Mouse (Mus musculus) liver, embryonic 15.5 days (tissue): ENCODE measurements around the gene Gm20388. TPM values are rescaled to one million over a fixed set of nuclear protein-coding genes. Genes with fewer than 3 reads are reported as not detected.

ENCODE experiments used
- ATAC-seq: fragments of 200-750 bp; cut with Nextera tagmentation; 2 replicates; pipeline ENCODE4 v1.8.0; 2017; ENCODE audit warnings: moderate number of reproducible peaks, mild to moderate bottlenecking, moderate library complexity; ENCODE audit not compliant: insufficient read depth
- H3K27ac ChIP-seq: fragments of 300-500 bp; sonication (generic); replicated peaks from 2 replicates; pipeline ENCODE4 v1.5.1; 2015; ENCODE audit warnings: mild to moderate bottlenecking, inconsistent platforms
- H3K27me3 ChIP-seq: fragments of 300-500 bp; sonication (generic); 2 replicates; pipeline ENCODE4 v1.6.1; 2015; ENCODE audit warnings: mild to moderate bottlenecking, inconsistent platforms
- H3K36me3 ChIP-seq: fragments of 300-500 bp; sonication (generic); replicated peaks from 2 replicates; pipeline ENCODE4 v1.6.1; 2015; ENCODE audit warnings: moderate library complexity, mild to moderate bottlenecking, inconsistent platforms
- H3K4me1 ChIP-seq: fragments of 300-500 bp; sonication (generic); replicated peaks from 2 replicates; pipeline ENCODE4 v1.6.1; 2015; ENCODE audit warnings: inconsistent platforms
- H3K4me2 ChIP-seq: fragments of 300-500 bp; sonication (generic); 2 replicates; pipeline ENCODE4 v1.6.1; 2015; ENCODE audit warnings: moderate library complexity, mild to moderate bottlenecking, inconsistent platforms
- H3K4me3 ChIP-seq: fragments of 300-500 bp; sonication (generic); replicated peaks from 2 replicates; pipeline ENCODE4 v1.5.1; 2015; ENCODE audit warnings: mild to moderate bottlenecking, inconsistent platforms
- H3K9ac ChIP-seq: fragments of 300-500 bp; sonication (generic); 2 replicates; pipeline ENCODE4 v1.6.1; 2015; ENCODE audit warnings: moderate library complexity, mild to moderate bottlenecking, inconsistent platforms
- H3K9me3 ChIP-seq: fragments of 300-500 bp; sonication (generic); replicated peaks from 2 replicates; pipeline ENCODE4 v1.6.1; 2016; ENCODE audit warnings: inconsistent platforms
- WGBS: fragments of 180-500 bp; shearing (Covaris S2); methylation state at CpG from one replicate; pipeline ENCODE4 v1.1.7; 2015; ENCODE audit warnings: mixed read lengths; ENCODE audit not compliant: insufficient replicate concordance; 5-methylcytosine and 5-hydroxymethylcytosine counted together
- polyA plus RNA-seq: library from polyadenylated mRNA; unstranded; fragments of >200 nt; fragmentation: Nextera tagmentation; extraction: Ambion mirVana; gene quantifications from 2 replicates; pipeline ENCODE4 v1.2.1, GENCODE M21; 2015

Gm20388 gene
- polyA plus RNA-seq, 1 experiment from 2014 or later: not detected

- no peak for ATAC-seq
- H3K27ac ChIP-seq: no peak overlapping the region
- H3K9ac ChIP-seq: no peak overlapping the region
- H3K9me3 ChIP-seq: peaks cover 4% of the 10 kb centered on the region; the same call in 1 of the 2 replicates
- H3K4me3 ChIP-seq: no peak overlapping the region
- H3K27me3 ChIP-seq: peaks cover 19% of the 10 kb centered on the region
- no peaks in the 10 kb centered on the region for H3K4me1 ChIP-seq
- WGBS: 9% methylated on average over 33 of the region's 33 CpGs
- H3K36me3 ChIP-seq: no peaks in the 10 kb centered on the region
- H3K4me2 ChIP-seq: no peak overlapping the region
These were observed 1424.1 kb downstream of the Gm20388 start for GRCm38 (mm10) chr8:121334495-121335424.

- H3K9me3 ChIP-seq: peaks cover 4% of the 10 kb centered on the region; the same call in 1 of the 2 replicates
- H3K27ac ChIP-seq: no peak overlapping the region
- WGBS: 80% methylated on average over 7 of the region's 7 CpGs
- H3K4me1 ChIP-seq: no peaks in the 10 kb centered on the region
- H3K4me3 ChIP-seq: no peak overlapping the region
- H3K9ac ChIP-seq: no peak overlapping the region
- H3K36me3 ChIP-seq: no peaks in the 10 kb centered on the region
- peaks cover 19% of the 10 kb centered on the region for H3K27me3 ChIP-seq
- ATAC-seq: no peak
- H3K4me2 ChIP-seq: no peak overlapping the region
These were observed 1425.0 kb downstream of the Gm20388 start for GRCm38 (mm10) chr8:121335684-121336083.

- WGBS: 66% methylated on average over 13 of the region's 13 CpGs
- no peak overlapping the region for H3K27ac ChIP-seq
These were observed 1432.3 kb downstream of the Gm20388 start for GRCm38 (mm10) chr8:121342931-121343330.

GRCm38 (mm10) chr8:121344486-121344885 is 1433.8 kb downstream of the Gm20388 start:
- Histone ChIP-seq H3K27ac (no peak overlapping the region), H3K4me2 (no peak overlapping the region), H3K4me3 (no peak overlapping the region), H3K4me1 (0 out of 2 replicates have a peak, but pooled peaks cover 6% of the 10 kb centered on the region), H3K27me3 (no peaks in the 10 kb centered on the region), H3K9me3 (no peaks in the 10 kb centered on the region), H3K36me3 (no peaks in the 10 kb centered on the region), H3K9ac (no peak overlapping the region)
- WGBS: 66% methylated on average over 9 of the region's 9 CpGs
- no peak for ATAC-seq

More at GRCm38 (mm10) chr8:121342931-121343330, 1432.3 kb downstream of the Gm20388 start:
- H3K4me3 ChIP-seq: no peak overlapping the region
- ATAC-seq: no peak
- H3K36me3 ChIP-seq: no peaks in the 10 kb centered on the region
- no peaks in the 10 kb centered on the region for H3K27me3 ChIP-seq
- no peak overlapping the region for H3K4me2 ChIP-seq
- no peak overlapping the region for H3K9ac ChIP-seq
- H3K4me1 ChIP-seq: 0 out of 2 replicates have a peak, but pooled peaks cover 4% of the 10 kb centered on the region
- no peaks in the 10 kb centered on the region for H3K9me3 ChIP-seq

- 73% methylated on average over 13 of the region's 13 CpGs for WGBS
These were observed 1435.5 kb downstream of the Gm20388 start for GRCm38 (mm10) chr8:121346175-121346574.

GRCm38 (mm10) chr8:121346862-121347261 is 1436.2 kb downstream of the Gm20388 start:
- Histone ChIP-seq H3K4me3 (no peak overlapping the region), H3K27ac (no peak overlapping the region), H3K36me3 (no peaks in the 10 kb centered on the region), H3K9ac (no peak overlapping the region), H3K4me2 (no peak overlapping the region), H3K27me3 (no peaks in the 10 kb centered on the region), H3K9me3 (no peaks in the 10 kb centered on the region), H3K4me1 (0 out of 2 replicates have a peak, but pooled peaks cover 6% of the 10 kb centered on the region)
- no peak for ATAC-seq
- WGBS: 43% methylated on average over 9 of the region's 9 CpGs

More at GRCm38 (mm10) chr8:121346175-121346574, 1435.5 kb downstream of the Gm20388 start:
- H3K4me1 ChIP-seq: 0 out of 2 replicates have a peak, but pooled peaks cover 6% of the 10 kb centered on the region
- H3K9me3 ChIP-seq: no peaks in the 10 kb centered on the region
- H3K36me3 ChIP-seq: no peaks in the 10 kb centered on the region
- H3K4me3 ChIP-seq: no peak overlapping the region
- H3K4me2 ChIP-seq: no peak overlapping the region
- H3K9ac ChIP-seq: no peak overlapping the region
- H3K27me3 ChIP-seq: no peaks in the 10 kb centered on the region
- H3K27ac ChIP-seq: no peak overlapping the region
- ATAC-seq: no peak

- H3K4me1 ChIP-seq: 0 out of 2 replicates have a peak, but pooled peaks cover 6% of the 10 kb centered on the region
- no peak overlapping the region for H3K4me3 ChIP-seq
- H3K27ac ChIP-seq: no peak overlapping the region
- H3K27me3 ChIP-seq: no peaks in the 10 kb centered on the region
- WGBS: 16% methylated on average over 4 of the region's 4 CpGs
- H3K9ac ChIP-seq: no peak overlapping the region
- no peaks in the 10 kb centered on the region for H3K9me3 ChIP-seq
- ATAC-seq: no peak
- H3K36me3 ChIP-seq: no peaks in the 10 kb centered on the region
- no peak overlapping the region for H3K4me2 ChIP-seq
These were observed 1438.4 kb downstream of the Gm20388 start for GRCm38 (mm10) chr8:121348998-121349397.

GRCm38 (mm10) chr8:121350803-121351202 is 1440.2 kb downstream of the Gm20388 start:
- no peaks in the 10 kb centered on the region for H3K27me3 ChIP-seq
- H3K36me3 ChIP-seq: no peaks in the 10 kb centered on the region
- no peak overlapping the region for H3K27ac ChIP-seq
- no peak overlapping the region for H3K4me2 ChIP-seq
- no peak overlapping the region for H3K4me3 ChIP-seq
- 0 out of 2 replicates have a peak, but pooled peaks cover 6% of the 10 kb centered on the region for H3K4me1 ChIP-seq
- no peaks in the 10 kb centered on the region for H3K9me3 ChIP-seq
- H3K9ac ChIP-seq: no peak overlapping the region
- ATAC-seq: no peak
- 44% methylated on average over 9 of the region's 9 CpGs for WGBS

- Histone ChIP-seq H3K9me3 (no peaks in the 10 kb centered on the region), H3K4me2 (no peak overlapping the region), H3K4me3 (no peak overlapping the region), H3K4me1 (0 out of 2 replicates have a peak, but pooled peaks cover 5% of the 10 kb centered on the region), H3K27ac (no peak overlapping the region), H3K27me3 (peaks cover 6% of the 10 kb centered on the region; the same call in 1 of the 2 replicates), H3K9ac (no peak overlapping the region), H3K36me3 (no peaks in the 10 kb centered on the region)
- no peak for ATAC-seq
- WGBS: 32% methylated on average over 10 of the region's 10 CpGs
These were observed 1444.2 kb downstream of the Gm20388 start for GRCm38 (mm10) chr8:121354844-121355243.

GRCm38 (mm10) chr8:121357451-121357850 is 1446.8 kb downstream of the Gm20388 start:
- WGBS: 67% methylated on average over 4 of the region's 4 CpGs

GRCm38 (mm10) chr8:121358609-121359008 is 1448.0 kb downstream of the Gm20388 start:
- ATAC-seq: peak; percentile 37; the same call in 1 of the 2 replicates
- Histone ChIP-seq H3K27me3 (peaks cover 13% of the 10 kb centered on the region; the same call in 1 of the 2 replicates), H3K27ac (no peak overlapping the region), H3K4me2 (no peak overlapping the region), H3K9ac (no peak overlapping the region), H3K9me3 (no peaks in the 10 kb centered on the region), H3K4me3 (no peak overlapping the region), H3K4me1 (0 out of 2 replicates have a peak, but pooled peaks cover 5% of the 10 kb centered on the region), H3K36me3 (no peaks in the 10 kb centered on the region)
- 37% methylated on average over 4 of the region's 4 CpGs for WGBS

More at GRCm38 (mm10) chr8:121357451-121357850, 1446.8 kb downstream of the Gm20388 start:
- Histone ChIP-seq H3K4me1 (0 out of 2 replicates have a peak, but pooled peaks cover 5% of the 10 kb centered on the region), H3K4me2 (no peak overlapping the region), H3K4me3 (no peak overlapping the region), H3K9me3 (no peaks in the 10 kb centered on the region), H3K36me3 (no peaks in the 10 kb centered on the region), H3K27me3 (peaks cover 13% of the 10 kb centered on the region; the same call in 1 of the 2 replicates), H3K27ac (no peak overlapping the region), H3K9ac (no peak overlapping the region)
- no peak for ATAC-seq
